Mouse (Mus musculus): ENCODE measurements at regions not wholly inside any gene's neighbourhood (a gene's known extent, or its start where the extent isn't known, plus 50 kb on each side); places are given as distances from the start of the nearest gene placed in this dataset.

- no peak for TF ChIP-seq EP300 (IDR thresholded peaks at IDR 0.05; ENCODE audit: insufficient read depth, low read depth, low read length)
- TF ChIP-seq POLR2A (IDR thresholded peaks at IDR 0.05; ENCODE audit: insufficient read depth, low read depth, low read length): no peak
These were observed 359.3 kb upstream of the Tle4 start for GRCm38 (mm10) chr19:14957154-14957553.
